In genomic region chr6:116419699-116420098, GRCm38 (mm10) we compare ENCODE assay signal across 19 mouse cellular contexts. TPM values are rescaled to one million over a fixed set of nuclear protein-coding genes. Genes with fewer than 3 reads are reported as not detected.
A peak's percentile ranks its signal among the peaks of the same experiment; 100 is the strongest.
DNase-seq lines count a peak whose midpoint lies in the region; ATAC-seq and TF ChIP-seq lines count a peak whose summit lies in the region.
"Had no signal": no experiment of that assay in that cellular context is flagged by ENCODE, and none has a peak within 500 bp of the region (broad histone marks: within the 10 kb centered on the region; RNA-seq: fewer than 3 reads in every experiment).

No protein-coding gene starts in this region.

- no peak overlapping the region for H3K27ac ChIP-seq in midbrain, postnatal 0 days (ENCODE audit: low read depth, low read length)
- H3K27ac ChIP-seq in midbrain, embryonic 15.5 days: no peak overlapping the region
- no peak overlapping the region for H3K27ac ChIP-seq in limb, embryonic 10.5 days
- H3K27ac ChIP-seq: embryonic facial prominence, embryonic 10.5 days; embryonic facial prominence, embryonic 12.5 days; forebrain, embryonic 10.5 days; forebrain, embryonic 12.5 days had no signal

- no peak for TF ChIP-seq CTCF in midbrain, postnatal 0 days (IDR thresholded peaks at IDR 0.05)

- H3K9ac ChIP-seq in midbrain, postnatal 0 days (replicated peaks; ENCODE audit: low read length, poor library complexity, severe bottlenecking): no peak overlapping the region
- H3K9ac ChIP-seq in midbrain, embryonic 15.5 days: no peak overlapping the region
- H3K9ac ChIP-seq: embryonic facial prominence, embryonic 12.5 days; forebrain, embryonic 12.5 days had no signal

- H3K4me3 ChIP-seq in midbrain, postnatal 0 days (ENCODE audit: low read depth, low read length): no peak overlapping the region
- no peak overlapping the region for H3K4me3 ChIP-seq in midbrain, embryonic 15.5 days
- no peak overlapping the region for H3K4me3 ChIP-seq in limb, embryonic 10.5 days
- H3K4me3 ChIP-seq: embryonic facial prominence, embryonic 10.5 days; embryonic facial prominence, embryonic 12.5 days; forebrain, embryonic 10.5 days; forebrain, embryonic 12.5 days had no signal

- no peaks in the 10 kb centered on the region for H3K4me1 ChIP-seq in midbrain, postnatal 0 days (ENCODE audit: insufficient read depth, low read length)
- H3K4me1 ChIP-seq in midbrain, embryonic 15.5 days: no peaks in the 10 kb centered on the region
- H3K4me1 ChIP-seq in limb, embryonic 10.5 days: no peaks in the 10 kb centered on the region
- H3K4me1 ChIP-seq: embryonic facial prominence, embryonic 12.5 days; forebrain, embryonic 12.5 days had no signal

- no peaks in the 10 kb centered on the region for H3K9me3 ChIP-seq in midbrain, postnatal 0 days (ENCODE audit: low read length)
- no peaks in the 10 kb centered on the region for H3K9me3 ChIP-seq in midbrain, embryonic 15.5 days
- H3K9me3 ChIP-seq in limb, embryonic 10.5 days (replicated peaks): no peaks in the 10 kb centered on the region
- H3K9me3 ChIP-seq: embryonic facial prominence, embryonic 10.5 days; embryonic facial prominence, embryonic 12.5 days; forebrain, embryonic 10.5 days; forebrain, embryonic 12.5 days had no signal

- WGBS in midbrain, postnatal 0 days: 71% methylated on average over 6 of the region's 6 CpGs
- 68% methylated on average over 6 of the region's 6 CpGs for WGBS in midbrain, embryonic 15.5 days
- WGBS in limb, embryonic 10.5 days: 71% methylated on average over 6 of the region's 6 CpGs

- H3K36me3 ChIP-seq in midbrain, postnatal 0 days (ENCODE audit: insufficient read depth, low read length): no peaks in the 10 kb centered on the region
- no peaks in the 10 kb centered on the region for H3K36me3 ChIP-seq in midbrain, embryonic 15.5 days (replicated peaks)
- no peaks in the 10 kb centered on the region for H3K36me3 ChIP-seq in limb, embryonic 10.5 days
- H3K36me3 ChIP-seq: embryonic facial prominence, embryonic 10.5 days; embryonic facial prominence, embryonic 12.5 days; forebrain, embryonic 10.5 days; forebrain, embryonic 12.5 days had no signal

- H3K27me3 ChIP-seq in midbrain, postnatal 0 days (ENCODE audit: insufficient read depth, low read length): no peaks in the 10 kb centered on the region
- H3K27me3 ChIP-seq in midbrain, embryonic 15.5 days (replicated peaks): no peaks in the 10 kb centered on the region
- H3K27me3 ChIP-seq in limb, embryonic 10.5 days (ENCODE audit: low read depth, poor library complexity, severe bottlenecking): no peaks in the 10 kb centered on the region
- H3K27me3 ChIP-seq: embryonic facial prominence, embryonic 12.5 days; forebrain, embryonic 12.5 days had no signal

- ATAC-seq in midbrain, postnatal 0 days (ENCODE audit: low FRiP score): 0 out of 2 replicates have a peak, but pooled peaks have one; percentile 13
- ATAC-seq in midbrain, embryonic 15.5 days (replicated peaks): no peak
- ATAC-seq: forebrain, embryonic 14.5 days; forebrain, embryonic 16.5 days had no signal

- no peak overlapping the region for H3K4me2 ChIP-seq in midbrain, postnatal 0 days (ENCODE audit: low read depth, low read length, poor library complexity, severe bottlenecking)
- no peak overlapping the region for H3K4me2 ChIP-seq in midbrain, embryonic 15.5 days
- H3K4me2 ChIP-seq: embryonic facial prominence, embryonic 12.5 days; forebrain, embryonic 12.5 days had no signal

- DNase-seq in midbrain, postnatal 0 days (ENCODE audit: low spot score): no peak
- peak; percentile 36 for DNase-seq in brain, adult 2 months (ENCODE audit: low read depth, low spot score)
- DNase-seq in fat pad, adult 2 months (ENCODE audit: extremely low read depth, low read depth, low spot score): peak; percentile 78
- DNase-seq in limb, embryonic 10.5 days (ENCODE audit: low spot score): no peak
- DNase-seq in right cerebral cortex, adult 2 months (ENCODE audit: low spot score in 2 of 2): no peak
- DNase-seq: adrenal gland, adult 2 months; adrenal gland, postnatal 10 days; adrenal gland, postnatal 25 days; cerebellum, adult 11-12 months; cerebellum, adult 2 months; cerebellum, adult 9-10 months; cerebellum, postnatal 25 days had no signal

RNA-seq across cellular contexts. Expression of gene Alox5, which starts 41.3 kb away (rescaled TPM):
- total RNA-seq in midbrain, postnatal 0 days (2014; rRNA removed): 0.57 and 1.6 TPM in 2 replicates
- 0.48 and 0.74 TPM in 2 replicates for polyA plus RNA-seq in midbrain, postnatal 0 days (2015; fragmentation: Nextera tagmentation; extraction: Ambion mirVana)
- polyA plus RNA-seq in midbrain, embryonic 15.5 days (2015; fragmentation: Nextera tagmentation; extraction: Ambion mirVana): 0.30 and 0.79 TPM in 2 replicates
- polyA plus RNA-seq in limb, embryonic 10.5 days (2016; fragmentation: Nextera tagmentation; extraction: Ambion mirVana): 0.84 and 0.86 TPM in 2 replicates

Comparison
In these comparisons a context has a peak if more than half of its experiments do, and no peak if none do; other contexts are left out.
1. DNase-seq: peak in brain, adult 2 months (single experiment) and fat pad, adult 2 months (single experiment); none in midbrain, postnatal 0 days (single experiment), limb, embryonic 10.5 days (single experiment) and right cerebral cortex, adult 2 months (0 of 2).